Mouse (Mus musculus): ENCODE data around the gene Card9. TPM values are rescaled to one million over a fixed set of nuclear protein-coding genes. Genes with fewer than 3 reads are reported as not detected.
A peak's percentile ranks its signal among the peaks of the same experiment; 100 is the strongest.

The Card9 gene
- polyA plus RNA-seq (2015; fragmentation: Nextera tagmentation; extraction: Ambion mirVana): 1.2 and 1.5 TPM in 2 replicates

GRCm38 (mm10) chr2:26360772-26361171 lies at the start of gene Card9:
Gene Card9, minus strand, starts transcription at chr2:26360918.
- H3K9me3 ChIP-seq (replicated peaks): no peaks in the 10 kb centered on the region
- 11% methylated on average over 3 of the region's 3 CpGs for WGBS (ENCODE audit: insufficient replicate concordance)
- H3K4me1 ChIP-seq (replicated peaks): peaks cover 5% of the 10 kb centered on the region; the same call in 1 of the 2 replicates
- no peak within 1 kb of the TSS; the same call in 1 of the 2 replicates for H3K27ac ChIP-seq
- H3K4me2 ChIP-seq: peak within 1 kb of the TSS; percentile 34
- DNase-seq (no peak), ATAC-seq (ENCODE audit: low read depth) (0 out of 2 replicates have a peak, but pooled peaks have one; percentile 27)
- H3K4me3 ChIP-seq (replicated peaks): peak within 1 kb of the TSS; percentile 19
- peaks cover 31% of the 10 kb centered on the region for H3K36me3 ChIP-seq
- no peak within 1 kb of the TSS for H3K9ac ChIP-seq
- H3K27me3 ChIP-seq: no peaks in the 10 kb centered on the region

GRCm38 (mm10) chr2:26410091-26410490 lies 49.4 kb upstream of the Card9 start:
- Histone ChIP-seq H3K4me3 (replicated peaks) (no peak overlapping the region), H3K4me2 (no peak overlapping the region), H3K36me3 (peaks cover 50% of the 10 kb centered on the region), H3K27ac (peak overlapping the region; percentile 30), H3K9ac (0 out of 2 replicates have a peak overlapping the region, but pooled peaks have one; percentile 7), H3K27me3 (no peaks in the 10 kb centered on the region), H3K4me1 (replicated peaks) (peaks cover 46% of the 10 kb centered on the region), H3K9me3 (replicated peaks) (no peaks in the 10 kb centered on the region)
- WGBS (ENCODE audit: insufficient replicate concordance): 69% methylated on average over 5 of the region's 5 CpGs
- no peak for DNase-seq
- no peak for ATAC-seq (ENCODE audit: low read depth)

- peaks cover 52% of the 10 kb centered on the region for H3K4me1 ChIP-seq (replicated peaks)
- peaks cover 44% of the 10 kb centered on the region for H3K36me3 ChIP-seq
- ATAC-seq (ENCODE audit: low read depth): no peak
- H3K4me2 ChIP-seq: peak overlapping the region; percentile 92
- no peak for DNase-seq
- H3K4me3 ChIP-seq (replicated peaks): peak overlapping the region; percentile 91
- peak overlapping the region; percentile 59 for H3K9ac ChIP-seq
- H3K27ac ChIP-seq: peak overlapping the region; percentile 58; the same call in 1 of the 2 replicates
- no peaks in the 10 kb centered on the region for H3K9me3 ChIP-seq (replicated peaks)
- 55% methylated on average over 3 of the region's 3 CpGs for WGBS (ENCODE audit: insufficient replicate concordance)
- H3K27me3 ChIP-seq: no peaks in the 10 kb centered on the region
These were observed 48.6 kb upstream of the Card9 start for GRCm38 (mm10) chr2:26409362-26409761.

- DNase-seq (peak; percentile 96), ATAC-seq (ENCODE audit: low read depth) (peak; percentile 94)
- Histone ChIP-seq H3K9me3 (replicated peaks) (no peaks in the 10 kb centered on the region), H3K4me2 (peak within 1 kb of the TSS; percentile 92), H3K27ac (peak within 1 kb of the TSS; percentile 81), H3K4me1 (replicated peaks) (peaks cover 52% of the 10 kb centered on the region), H3K27me3 (no peaks in the 10 kb centered on the region), H3K4me3 (replicated peaks) (peak within 1 kb of the TSS; percentile 91), H3K9ac (peak within 1 kb of the TSS; percentile 94), H3K36me3 (peaks cover 38% of the 10 kb centered on the region)
- under 1% methylated on average over 57 of the region's 57 CpGs for WGBS (ENCODE audit: insufficient replicate concordance)
These were observed 48.0 kb upstream of the Card9 start, which contains the start of gene Inpp5e for GRCm38 (mm10) chr2:26408515-26409356. Gene Inpp5e, minus strand, starts transcription at chr2:26409203.

GRCm38 (mm10) chr2:26403306-26403705 lies 42.6 kb upstream of the Card9 start:
- Histone ChIP-seq H3K9me3 (replicated peaks) (no peaks in the 10 kb centered on the region), H3K4me3 (replicated peaks) (no peak overlapping the region), H3K9ac (no peak overlapping the region), H3K36me3 (peaks cover 46% of the 10 kb centered on the region), H3K27me3 (no peaks in the 10 kb centered on the region), H3K4me1 (replicated peaks) (peaks cover 65% of the 10 kb centered on the region), H3K4me2 (no peak overlapping the region), H3K27ac (no peak overlapping the region)
- DNase-seq (no peak), ATAC-seq (ENCODE audit: low read depth) (no peak)
- WGBS (ENCODE audit: insufficient replicate concordance): 74% methylated on average over 8 of the region's 8 CpGs

- Histone ChIP-seq H3K27ac (no peak overlapping the region), H3K4me3 (replicated peaks) (no peak overlapping the region), H3K27me3 (no peaks in the 10 kb centered on the region), H3K9me3 (replicated peaks) (no peaks in the 10 kb centered on the region), H3K9ac (no peak overlapping the region), H3K4me2 (no peak overlapping the region), H3K4me1 (replicated peaks) (peaks cover 54% of the 10 kb centered on the region), H3K36me3 (peaks cover 56% of the 10 kb centered on the region)
- DNase-seq (no peak), ATAC-seq (ENCODE audit: low read depth) (no peak)
- WGBS (ENCODE audit: insufficient replicate concordance): 72% methylated on average over 1 of the region's 1 CpGs
These were observed 41.5 kb upstream of the Card9 start for GRCm38 (mm10) chr2:26402265-26402664.

GRCm38 (mm10) chr2:26401023-26401422 lies 40.3 kb upstream of the Card9 start:
- peak overlapping the region; percentile 59 for H3K27ac ChIP-seq
- no peaks in the 10 kb centered on the region for H3K27me3 ChIP-seq
- DNase-seq (no peak), ATAC-seq (ENCODE audit: low read depth) (peak; percentile 73)
- 66% methylated on average over 4 of the region's 4 CpGs for WGBS (ENCODE audit: insufficient replicate concordance)
- peak overlapping the region; percentile 14; the same call in 1 of the 2 replicates for H3K9ac ChIP-seq
- peaks cover 42% of the 10 kb centered on the region for H3K4me1 ChIP-seq (replicated peaks)
- peaks cover 63% of the 10 kb centered on the region for H3K36me3 ChIP-seq
- H3K4me3 ChIP-seq (replicated peaks): no peak overlapping the region
- H3K9me3 ChIP-seq (replicated peaks): no peaks in the 10 kb centered on the region
- H3K4me2 ChIP-seq: no peak overlapping the region

GRCm38 (mm10) chr2:26400296-26400695 lies 39.6 kb upstream of the Card9 start:
- Histone ChIP-seq H3K27ac (peak overlapping the region; percentile 24; the same call in 1 of the 2 replicates), H3K4me1 (replicated peaks) (peaks cover 36% of the 10 kb centered on the region), H3K36me3 (peaks cover 70% of the 10 kb centered on the region), H3K4me3 (replicated peaks) (no peak overlapping the region), H3K9me3 (replicated peaks) (no peaks in the 10 kb centered on the region), H3K27me3 (no peaks in the 10 kb centered on the region), H3K4me2 (no peak overlapping the region), H3K9ac (no peak overlapping the region)
- WGBS (ENCODE audit: insufficient replicate concordance): 81% methylated on average over 5 of the region's 5 CpGs
- ATAC-seq (ENCODE audit: low read depth): no peak
- no peak for DNase-seq

- H3K27me3 ChIP-seq: no peaks in the 10 kb centered on the region
- no peak overlapping the region for H3K4me3 ChIP-seq (replicated peaks)
- H3K9me3 ChIP-seq (replicated peaks): no peaks in the 10 kb centered on the region
- peak; percentile 35; the same call in 1 of the 2 replicates for ATAC-seq (ENCODE audit: low read depth)
- H3K27ac ChIP-seq: peak overlapping the region; percentile 24
- WGBS (ENCODE audit: insufficient replicate concordance): 83% methylated on average over 5 of the region's 5 CpGs
- no peak overlapping the region for H3K4me2 ChIP-seq
- DNase-seq: no peak
- peaks cover 30% of the 10 kb centered on the region for H3K4me1 ChIP-seq (replicated peaks)
- peaks cover 77% of the 10 kb centered on the region for H3K36me3 ChIP-seq
- no peak overlapping the region for H3K9ac ChIP-seq
These were observed 38.9 kb upstream of the Card9 start for GRCm38 (mm10) chr2:26399647-26400046.

- no peak for ATAC-seq (ENCODE audit: low read depth)
- 80% methylated on average over 8 of the region's 8 CpGs for WGBS (ENCODE audit: insufficient replicate concordance)
- no peak overlapping the region for H3K4me2 ChIP-seq
- H3K4me3 ChIP-seq (replicated peaks): no peak overlapping the region
- no peaks in the 10 kb centered on the region for H3K27me3 ChIP-seq
- DNase-seq: no peak
- 0 out of 2 replicates have a peak overlapping the region, but pooled peaks have one; percentile 24 for H3K27ac ChIP-seq
- peaks cover 28% of the 10 kb centered on the region for H3K4me1 ChIP-seq (replicated peaks)
- no peak overlapping the region for H3K9ac ChIP-seq
- H3K9me3 ChIP-seq (replicated peaks): no peaks in the 10 kb centered on the region
- peaks cover 83% of the 10 kb centered on the region for H3K36me3 ChIP-seq
These were observed 38.3 kb upstream of the Card9 start for GRCm38 (mm10) chr2:26398978-26399377.

- DNase-seq (no peak), ATAC-seq (ENCODE audit: low read depth) (no peak)
- no peak overlapping the region for H3K27ac ChIP-seq
- H3K27me3 ChIP-seq: no peaks in the 10 kb centered on the region
- H3K36me3 ChIP-seq: peaks cover 73% of the 10 kb centered on the region
- peaks cover 26% of the 10 kb centered on the region for H3K4me1 ChIP-seq (replicated peaks)
- H3K9me3 ChIP-seq (replicated peaks): no peaks in the 10 kb centered on the region
- no peak overlapping the region for H3K4me2 ChIP-seq
- H3K4me3 ChIP-seq (replicated peaks): no peak overlapping the region
- no peak overlapping the region for H3K9ac ChIP-seq
- 83% methylated on average over 6 of the region's 6 CpGs for WGBS (ENCODE audit: insufficient replicate concordance)
These were observed 30.9 kb upstream of the Card9 start for GRCm38 (mm10) chr2:26391617-26392016.

All from liver, embryonic 13.5 days (tissue).